Mouse (Mus musculus) midbrain, embryonic 10.5 days (tissue): Measurements from ENCODE around the gene Foxp1. TPM values are rescaled to one million over a fixed set of nuclear protein-coding genes. Genes with fewer than 3 reads are reported as not detected.
A peak's percentile ranks its signal among the peaks of the same experiment; 100 is the strongest.

Experiments
- DNase-seq: peaks from one replicate; pipeline ENCODE4 v3.0.0-alpha.2; 2017; ENCODE audit warnings: low spot score
- H3K27ac ChIP-seq: fragments of 300-500 bp; sonication (generic); replicated peaks from 2 replicates; pipeline ENCODE4 v1.5.1; 2016; ENCODE audit warnings: mild to moderate bottlenecking
- H3K27me3 ChIP-seq: fragments of 300-500 bp; sonication (generic); 2 replicates; pipeline ENCODE4 v1.6.1; 2016; ENCODE audit warnings: low read depth, mild to moderate bottlenecking; ENCODE audit not compliant: poor library complexity, severe bottlenecking
- H3K36me3 ChIP-seq: fragments of 300-500 bp; sonication (generic); 2 replicates; pipeline ENCODE4 v1.6.1; 2016; ENCODE audit warnings: mild to moderate bottlenecking, moderate library complexity
- H3K4me1 ChIP-seq: fragments of 300-500 bp; sonication (generic); 2 replicates; pipeline ENCODE4 v1.6.1; 2016
- H3K4me3 ChIP-seq: fragments of 300-500 bp; sonication (generic); 2 replicates; pipeline ENCODE4 v1.5.1; 2016; ENCODE audit warnings: mild to moderate bottlenecking, moderate library complexity
- H3K9me3 ChIP-seq: fragments of 300-500 bp; sonication (generic); replicated peaks from 2 replicates; pipeline ENCODE4 v1.6.1; 2016; ENCODE audit warnings: mild to moderate bottlenecking
- WGBS: fragments of 180-500 bp; shearing (Covaris S2); methylation state at CpG from one replicate; pipeline ENCODE4 v1.1.7; 2016; 5-methylcytosine and 5-hydroxymethylcytosine counted together
- polyA plus RNA-seq: library from polyadenylated mRNA; unstranded; fragments of >200 nt; fragmentation: Nextera tagmentation; extraction: Ambion mirVana; gene quantifications from 2 replicates; pipeline ENCODE4 v1.2.1, GENCODE M21; 2016

Gene Foxp1
- polyA plus RNA-seq: 63.7 and 75.4 TPM in 2 replicates

DNA sequence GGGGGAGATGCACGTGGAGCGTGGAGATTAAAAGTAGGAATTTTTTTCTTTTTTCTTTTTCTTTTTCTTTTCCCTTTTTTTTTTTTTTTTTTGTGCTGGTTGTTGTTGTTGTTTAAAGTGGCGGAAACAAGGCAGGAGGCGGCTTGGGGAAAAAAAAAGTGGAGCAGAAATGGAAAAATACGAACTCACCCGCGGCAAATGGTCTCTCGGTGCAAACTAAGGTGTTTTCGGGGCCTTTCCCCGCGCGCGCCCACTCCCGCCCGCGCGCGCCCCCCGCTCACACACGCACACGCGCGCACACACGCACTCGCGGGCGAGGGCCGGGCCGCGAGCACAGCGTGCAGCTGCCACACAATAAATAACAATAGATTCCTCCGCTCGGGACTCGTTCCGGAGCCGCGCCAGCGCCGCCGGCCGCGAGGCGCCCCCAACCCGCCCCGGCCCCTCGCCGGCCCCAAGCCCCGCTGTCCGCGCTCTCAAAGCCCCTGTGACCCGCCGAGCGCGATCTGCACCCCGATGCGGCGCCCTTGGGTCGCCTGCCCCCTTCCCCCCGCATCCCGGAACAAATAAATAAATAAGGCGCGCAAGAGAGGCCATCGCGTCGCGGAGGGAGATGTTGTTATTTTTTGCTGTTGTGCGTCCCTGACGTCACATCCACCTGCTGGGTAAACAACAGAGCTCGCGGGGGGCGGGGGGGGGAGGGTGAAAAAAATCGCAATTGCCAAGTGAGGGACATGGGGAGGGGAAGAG is at the start of gene Foxp1:
TSS of gene Foxp1 (minus strand) at position 363 of the 750 bp plus-strand sequence.
- Histone ChIP-seq H3K9me3 (peaks cover 8% of the 10 kb centered on the region; the same call in 1 of the 2 replicates), H3K27ac (peak within 1 kb of the TSS; percentile 100), H3K36me3 (peaks cover 15% of the 10 kb centered on the region), H3K4me3 (peak within 1 kb of the TSS; percentile 87), H3K27me3 (no peaks in the 10 kb centered on the region), H3K4me1 (peaks cover 39% of the 10 kb centered on the region)
- under 1% methylated on average over 72 of the region's 72 CpGs for WGBS
- DNase-seq: peak; percentile 88

- Histone ChIP-seq H3K4me1 (no peaks in the 10 kb centered on the region), H3K4me3 (no peak overlapping the region), H3K27ac (no peak overlapping the region), H3K9me3 (no peaks in the 10 kb centered on the region), H3K36me3 (no peaks in the 10 kb centered on the region), H3K27me3 (no peaks in the 10 kb centered on the region)
- no peak for DNase-seq
- 81% methylated on average over 5 of the region's 5 CpGs for WGBS
Measured at GRCm38 (mm10) chr6:99572071-99572470, 49.5 kb upstream of the Foxp1 start.

DNA sequence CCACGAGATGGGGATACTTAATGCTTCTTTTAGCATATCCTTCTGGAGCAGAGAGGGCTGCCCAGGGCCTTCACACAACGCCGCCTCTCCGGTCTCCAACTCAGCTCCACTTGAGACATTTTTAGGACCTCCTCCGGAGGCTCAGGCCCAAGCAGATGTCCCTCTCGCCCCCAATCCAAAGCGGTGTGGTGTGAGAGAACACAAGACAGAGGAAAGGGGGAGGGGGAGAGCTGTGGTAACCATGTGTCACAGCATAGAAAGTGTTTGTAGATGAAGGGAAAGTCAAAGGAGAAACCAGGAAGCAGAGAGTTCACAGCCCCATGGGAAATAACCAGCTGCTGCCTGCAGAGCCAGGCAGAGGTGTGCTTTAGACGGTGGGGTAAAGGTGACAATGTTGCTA is 44.4 kb upstream of the Foxp1 start:
- Histone ChIP-seq H3K4me1 (no peaks in the 10 kb centered on the region), H3K4me3 (no peak overlapping the region), H3K27me3 (no peaks in the 10 kb centered on the region), H3K27ac (no peak overlapping the region), H3K9me3 (no peaks in the 10 kb centered on the region), H3K36me3 (no peaks in the 10 kb centered on the region)
- no peak for DNase-seq
- WGBS: 79% methylated on average over 8 of the region's 8 CpGs

- Histone ChIP-seq H3K27ac (no peak overlapping the region), H3K4me3 (no peak overlapping the region), H3K9me3 (no peaks in the 10 kb centered on the region), H3K36me3 (no peaks in the 10 kb centered on the region), H3K27me3 (no peaks in the 10 kb centered on the region), H3K4me1 (no peaks in the 10 kb centered on the region)
- no peak for DNase-seq
- WGBS: 82% methylated on average over 3 of the region's 3 CpGs
Measured at GRCm38 (mm10) chr6:99564766-99565165, 42.2 kb upstream of the Foxp1 start.

DNA sequence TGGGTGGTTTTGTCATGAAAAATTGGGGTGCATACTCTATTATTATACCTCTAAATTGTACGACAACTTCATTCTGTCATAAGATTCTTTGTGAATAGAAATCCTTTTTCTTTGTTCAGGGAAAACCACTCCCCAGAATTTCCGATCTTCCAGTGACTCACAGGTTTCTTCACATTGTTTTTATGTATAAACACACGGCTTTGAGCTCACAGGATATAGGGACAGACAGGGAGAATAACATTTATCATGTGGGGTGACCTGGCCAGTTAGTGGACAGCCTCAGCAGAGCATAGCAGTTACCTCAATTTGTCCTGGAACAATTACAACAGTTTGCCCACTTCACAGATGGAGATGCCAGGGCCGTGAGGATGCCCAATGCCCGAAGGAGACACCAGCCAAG is 34.4 kb upstream of the Foxp1 start:
- WGBS: 87% methylated on average over 5 of the region's 5 CpGs
- Histone ChIP-seq H3K27ac (no peak overlapping the region), H3K4me1 (no peaks in the 10 kb centered on the region), H3K4me3 (no peak overlapping the region), H3K27me3 (no peaks in the 10 kb centered on the region), H3K9me3 (no peaks in the 10 kb centered on the region), H3K36me3 (no peaks in the 10 kb centered on the region)
- no peak for DNase-seq

GRCm38 (mm10) chr6:99552816-99553215 is 30.3 kb upstream of the Foxp1 start:
- Histone ChIP-seq H3K4me3 (no peak overlapping the region), H3K27ac (no peak overlapping the region), H3K27me3 (no peaks in the 10 kb centered on the region), H3K9me3 (no peaks in the 10 kb centered on the region), H3K36me3 (no peaks in the 10 kb centered on the region), H3K4me1 (no peaks in the 10 kb centered on the region)
- WGBS: 85% methylated on average over 1 of the region's 1 CpGs
- DNase-seq: no peak

DNA sequence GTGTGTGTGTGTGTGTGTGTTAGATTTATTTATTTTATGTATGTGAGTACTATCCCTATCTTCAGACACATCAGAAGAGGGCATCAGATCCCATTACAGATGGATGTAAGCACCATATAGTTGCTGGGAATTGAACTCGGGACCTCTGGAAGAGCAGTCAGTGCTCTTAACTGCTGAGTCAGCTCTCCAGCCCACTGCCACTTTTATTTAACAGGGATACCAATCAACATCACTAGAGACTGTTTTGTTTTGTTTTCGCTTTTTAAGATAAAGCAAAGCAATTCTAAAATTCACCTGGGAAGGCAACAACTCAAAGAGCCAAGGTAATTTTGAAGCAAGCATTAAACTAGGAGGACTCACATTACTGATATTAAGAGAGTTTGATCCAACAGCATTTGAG is 23.9 kb upstream of the Foxp1 start:
- H3K36me3 ChIP-seq: no peaks in the 10 kb centered on the region
- H3K27ac ChIP-seq: no peak overlapping the region
- H3K4me3 ChIP-seq: no peak overlapping the region
- H3K9me3 ChIP-seq: no peaks in the 10 kb centered on the region
- no peak for DNase-seq
- H3K4me1 ChIP-seq: no peaks in the 10 kb centered on the region
- no peaks in the 10 kb centered on the region for H3K27me3 ChIP-seq
- WGBS: 91% methylated on average over 2 of the region's 2 CpGs

DNA sequence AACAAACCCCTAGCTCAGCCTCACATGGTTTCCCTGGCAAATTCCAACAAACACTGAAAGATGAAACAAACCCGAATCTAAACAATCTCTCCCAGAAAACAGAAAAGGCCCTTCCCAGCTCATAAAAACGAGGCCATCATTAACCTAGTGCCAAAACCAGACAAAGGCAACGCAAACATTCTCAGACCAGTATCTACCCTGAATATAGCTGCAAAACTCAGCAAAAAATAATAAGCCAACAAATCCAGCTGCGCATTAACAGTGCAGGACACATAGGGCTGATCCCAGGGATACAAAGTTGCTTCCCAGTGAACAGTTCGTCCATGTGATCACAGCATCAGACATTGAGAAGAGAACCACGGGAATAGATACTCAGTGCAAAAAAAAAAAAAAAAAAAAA is 22.9 kb upstream of the Foxp1 start:
- Histone ChIP-seq H3K27ac (no peak overlapping the region), H3K27me3 (no peaks in the 10 kb centered on the region), H3K36me3 (no peaks in the 10 kb centered on the region), H3K4me3 (no peak overlapping the region), H3K4me1 (no peaks in the 10 kb centered on the region), H3K9me3 (no peaks in the 10 kb centered on the region)
- DNase-seq: no peak
- WGBS: 79% methylated on average over 6 of the region's 6 CpGs

GRCm38 (mm10) chr6:99541105-99541504 is 18.6 kb upstream of the Foxp1 start:
- Histone ChIP-seq H3K4me3 (no peak overlapping the region), H3K9me3 (no peaks in the 10 kb centered on the region), H3K36me3 (no peaks in the 10 kb centered on the region), H3K27me3 (no peaks in the 10 kb centered on the region), H3K27ac (no peak overlapping the region), H3K4me1 (no peaks in the 10 kb centered on the region)
- WGBS: 51% methylated on average over 3 of the region's 3 CpGs
- DNase-seq: no peak

DNA sequence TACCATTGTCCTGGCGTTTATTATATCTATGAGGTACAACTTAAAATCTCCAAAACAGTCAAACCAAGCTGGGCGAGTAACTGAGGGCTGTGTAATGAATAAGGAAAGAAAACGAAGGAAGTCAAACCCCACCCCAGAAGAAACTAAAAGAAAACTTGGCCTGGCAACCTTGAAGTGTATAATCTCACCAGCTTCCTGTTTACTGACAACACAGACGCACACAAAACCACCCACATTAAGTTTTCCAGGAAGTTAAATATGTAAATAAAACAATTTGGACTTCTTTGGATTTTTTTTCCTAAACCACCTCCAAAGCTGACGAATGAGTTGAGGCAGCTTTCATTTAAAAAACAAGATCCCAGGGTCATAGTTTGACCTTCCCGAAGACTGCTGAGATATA is 18.1 kb upstream of the Foxp1 start:
- Histone ChIP-seq H3K27ac (no peak overlapping the region), H3K36me3 (no peaks in the 10 kb centered on the region), H3K9me3 (no peaks in the 10 kb centered on the region), H3K27me3 (no peaks in the 10 kb centered on the region), H3K4me1 (no peaks in the 10 kb centered on the region), H3K4me3 (no peak overlapping the region)
- WGBS: 80% methylated on average over 6 of the region's 6 CpGs
- DNase-seq: no peak

DNA sequence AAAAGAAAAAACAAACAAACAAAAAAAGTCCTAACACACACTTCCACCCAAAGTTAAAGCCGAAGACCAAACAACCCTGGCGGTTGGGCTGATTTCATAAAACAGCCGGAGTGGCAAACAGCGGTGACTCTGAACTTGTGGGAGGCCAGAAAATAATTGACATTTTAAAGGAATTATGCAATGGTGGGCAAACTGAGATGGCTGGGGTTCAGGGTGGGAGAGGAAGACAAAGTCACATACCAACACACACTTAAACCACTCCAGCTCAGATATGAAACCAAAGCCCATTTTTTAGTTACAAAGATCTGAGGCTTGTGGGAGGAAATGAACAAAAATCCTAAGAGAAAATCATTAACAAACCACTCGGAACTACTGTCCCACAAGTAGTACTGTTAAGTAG is 17.6 kb upstream of the Foxp1 start:
- DNase-seq: no peak

DNA sequence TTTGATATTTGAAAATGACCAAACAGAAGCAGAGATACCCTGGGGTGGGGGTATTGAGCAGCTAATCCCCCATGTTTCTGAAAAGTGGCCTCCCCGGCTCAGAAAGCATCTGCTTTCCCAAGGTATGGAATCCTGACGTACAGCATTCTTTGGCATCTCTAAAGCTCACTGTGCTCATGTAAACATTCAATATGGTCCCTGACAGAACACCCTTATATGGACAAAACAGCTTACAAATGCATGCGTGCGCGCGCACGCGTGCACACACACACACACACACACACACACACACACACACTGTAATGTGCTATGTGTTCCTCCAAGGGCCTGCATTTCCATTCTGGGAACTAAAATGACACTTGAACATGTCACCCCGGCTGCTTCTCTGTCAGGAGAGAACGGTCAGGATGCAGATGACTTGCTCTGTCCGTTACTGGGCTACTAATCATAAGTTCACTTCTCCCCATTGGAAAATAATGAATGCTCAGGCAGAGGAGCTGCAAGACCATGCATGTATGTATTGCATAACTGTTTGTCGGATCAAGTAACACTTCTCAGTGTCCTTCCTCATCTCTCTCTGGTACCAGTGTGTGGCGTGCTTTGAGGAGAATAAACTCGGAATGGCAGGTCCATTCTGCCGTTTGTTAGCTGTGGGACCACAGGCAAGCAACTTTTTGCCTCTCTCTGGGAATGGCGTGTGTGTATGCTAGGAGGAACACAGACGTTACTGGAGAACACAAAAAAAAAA is 15.8 kb upstream of the Foxp1 start:
- no peaks in the 10 kb centered on the region for H3K9me3 ChIP-seq
- no peaks in the 10 kb centered on the region for H3K27me3 ChIP-seq
- DNase-seq: no peak
- no peaks in the 10 kb centered on the region for H3K36me3 ChIP-seq
- no peak overlapping the region for H3K27ac ChIP-seq
- H3K4me3 ChIP-seq: no peak overlapping the region
- no peaks in the 10 kb centered on the region for H3K4me1 ChIP-seq
- 88% methylated on average over 17 of the region's 17 CpGs for WGBS

More for the DNA sequence above, 17.6 kb upstream of the Foxp1 start:
- Histone ChIP-seq H3K4me1 (no peaks in the 10 kb centered on the region), H3K36me3 (no peaks in the 10 kb centered on the region), H3K9me3 (no peaks in the 10 kb centered on the region), H3K27ac (no peak overlapping the region), H3K27me3 (no peaks in the 10 kb centered on the region), H3K4me3 (no peak overlapping the region)
- WGBS: 83% methylated on average over 5 of the region's 5 CpGs

DNA sequence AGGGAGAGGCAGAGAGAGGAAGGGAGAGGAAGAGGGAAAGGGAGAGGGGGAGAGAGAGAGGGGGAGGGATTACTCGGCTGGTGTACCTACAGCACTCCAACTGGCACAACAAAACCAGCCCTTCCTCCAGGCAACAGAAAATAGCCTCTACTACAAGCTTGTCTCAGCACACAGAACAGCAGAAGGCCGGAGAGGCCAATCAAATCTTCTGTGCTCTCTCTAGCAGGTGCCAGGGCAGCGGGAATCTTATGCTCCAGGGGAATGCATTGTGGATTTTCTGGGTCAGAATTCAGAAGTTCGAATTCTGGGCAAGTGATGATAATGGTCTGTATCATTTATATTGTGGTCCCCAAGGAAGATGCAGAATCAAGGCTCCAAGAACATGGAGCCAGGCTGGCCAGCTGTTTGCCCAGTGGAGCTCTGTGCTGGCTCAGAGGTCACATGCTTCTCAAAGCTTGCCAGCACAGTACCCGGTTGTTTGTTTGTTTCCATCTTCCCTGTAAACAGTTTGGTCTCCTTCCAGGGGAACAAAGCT is 11.8 kb upstream of the Foxp1 start:
- no peaks in the 10 kb centered on the region for H3K9me3 ChIP-seq
- no peaks in the 10 kb centered on the region for H3K36me3 ChIP-seq
- no peaks in the 10 kb centered on the region for H3K27me3 ChIP-seq
- no peak overlapping the region for H3K27ac ChIP-seq
- no peak overlapping the region for H3K4me3 ChIP-seq
- DNase-seq: no peak
- H3K4me1 ChIP-seq: no peaks in the 10 kb centered on the region
- 62% methylated on average over 5 of the region's 5 CpGs for WGBS
